Mouse (Mus musculus): Measurements from ENCODE around the gene Nfatc4. TPM values are rescaled to one million over a fixed set of nuclear protein-coding genes. Genes with fewer than 3 reads are reported as not detected.

Gene Nfatc4
- total and polyA plus RNA-seq, 3 experiments, result 0.71 TPM; not detected in 2

DNA sequence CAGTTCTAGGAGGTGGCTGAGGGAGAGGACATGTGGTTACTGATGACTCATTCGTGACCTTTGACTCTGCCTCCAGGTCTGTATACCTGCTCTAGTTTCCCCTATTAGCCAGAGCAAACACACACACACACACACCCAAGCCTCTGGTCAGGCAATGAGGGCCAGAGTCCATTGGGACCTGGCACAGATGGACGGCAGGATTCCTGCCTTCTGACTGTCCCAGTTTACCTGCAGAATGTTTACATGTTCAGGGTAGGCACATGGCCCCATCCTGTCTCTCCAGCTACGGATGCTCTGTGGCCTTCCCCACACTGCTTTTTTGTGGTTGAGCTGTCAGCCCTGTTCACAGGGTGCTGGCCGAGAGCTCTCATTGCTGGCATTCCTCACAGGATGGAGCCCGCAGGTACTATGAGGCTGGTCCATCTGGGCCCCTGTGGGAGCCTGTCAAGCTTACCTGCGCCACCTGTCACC is 59.3 kb downstream of the Nfatc4 start:
- peaks cover 17% of the 10 kb centered on the region for H3K36me3 ChIP-seq (replicated peaks)
- no peaks in the 10 kb centered on the region for H3K9me3 ChIP-seq (replicated peaks)
- H3K27me3 ChIP-seq (ENCODE audit: insufficient read depth, low read length), result peaks cover 10% of the 10 kb centered on the region
- no peak for ATAC-seq (ENCODE audit: extremely low read depth, insufficient number of reproducible peaks, low FRiP score, poor library complexity, severe bottlenecking)
- no peak for DNase-seq (ENCODE audit: low spot score)
- TF ChIP-seq CTCF (IDR thresholded peaks at IDR 0.05; ENCODE audit: low read depth, low read length), result no peak
- TF ChIP-seq POLR2AphosphoS5 (IDR thresholded peaks at IDR 0.05; ENCODE audit: insufficient replicate concordance, low read depth, low read length), result no peak
- no peak for TF ChIP-seq GATA2 (IDR thresholded peaks at IDR 0.05; ENCODE audit: borderline replicate concordance, low read depth, low read length)
- TF ChIP-seq TAL1 (conservative IDR thresholded peaks at IDR 0.05; ENCODE audit: low read depth, low read length), result no peak
- TF ChIP-seq GATA1 (IDR thresholded peaks at IDR 0.05; ENCODE audit: borderline replicate concordance, low read length), result no peak
- H3K4me3 ChIP-seq (ENCODE audit: low read depth, low read length), result no peak overlapping the region
- peaks cover 70% of the 10 kb centered on the region for H3K4me1 ChIP-seq (ENCODE audit: insufficient read depth, low read depth, low read length)

DNA sequence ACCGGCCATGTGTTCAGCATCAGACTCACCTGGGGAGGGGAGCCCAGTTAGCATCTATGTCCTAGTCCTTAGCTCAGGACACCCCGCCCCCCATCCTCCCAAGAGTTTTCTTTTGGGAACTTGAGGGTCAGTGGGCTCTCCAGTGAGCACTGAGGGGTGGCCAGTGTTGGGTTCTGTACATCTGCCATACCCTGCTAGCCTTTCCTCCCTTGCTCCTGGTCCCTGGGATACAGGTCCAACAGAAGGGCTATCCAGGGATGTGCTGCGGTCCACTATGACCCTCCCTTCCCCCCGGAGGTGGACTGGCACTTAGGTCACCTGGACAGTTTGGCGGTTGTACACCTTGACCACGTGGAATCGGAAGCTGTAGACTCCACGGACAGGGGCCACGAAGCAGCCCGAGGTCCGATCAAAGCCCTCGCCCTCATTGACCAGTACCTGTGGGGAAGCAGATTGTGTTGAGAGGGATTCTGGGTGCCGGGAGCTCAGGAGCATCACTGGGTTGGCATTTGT is 60.3 kb downstream of the Nfatc4 start:
- no peak for ATAC-seq (ENCODE audit: extremely low read depth, insufficient number of reproducible peaks, low FRiP score, poor library complexity, severe bottlenecking)
- H3K4me1 ChIP-seq (ENCODE audit: insufficient read depth, low read depth, low read length), result peaks cover 76% of the 10 kb centered on the region
- H3K36me3 ChIP-seq (replicated peaks), result peaks cover 27% of the 10 kb centered on the region
- H3K9me3 ChIP-seq (replicated peaks), result no peaks in the 10 kb centered on the region
- TF ChIP-seq TAL1 (conservative IDR thresholded peaks at IDR 0.05; ENCODE audit: low read depth, low read length) (no peak), GATA2 (IDR thresholded peaks at IDR 0.05; ENCODE audit: borderline replicate concordance, low read depth, low read length) (no peak), GATA1 (IDR thresholded peaks at IDR 0.05; ENCODE audit: borderline replicate concordance, low read length) (no peak), CTCF (IDR thresholded peaks at IDR 0.05; ENCODE audit: low read depth, low read length) (no peak), POLR2AphosphoS5 (IDR thresholded peaks at IDR 0.05; ENCODE audit: insufficient replicate concordance, low read depth, low read length) (no peak)
- H3K4me3 ChIP-seq (ENCODE audit: low read depth, low read length), result no peak overlapping the region
- DNase-seq (ENCODE audit: low spot score), result no peak
- peaks cover 2% of the 10 kb centered on the region; the same call in 1 of the 2 replicates for H3K27me3 ChIP-seq (ENCODE audit: insufficient read depth, low read length)

Other genes with a start within 250 kb of the Nfatc4 start
Only the 20 nearest of the 34 such genes appear.
- 4.0 and 4.2 TPM in 2 replicates for gene Tssk4, start 173.0 kb upstream of the Nfatc4 start, total RNA-seq (2014; fragmentation: Nextera tagmentation)
- gene Tssk4, start 173.0 kb upstream of the Nfatc4 start, total RNA-seq (2017), result 1.9 and 2.3 TPM in 2 replicates
- gene Tssk4, start 173.0 kb upstream of the Nfatc4 start, polyA plus RNA-seq (2012), result 0.17 and 0.26 TPM in 2 replicates
- gene Mdp1, start 162.6 kb upstream of the Nfatc4 start, total RNA-seq (2014; fragmentation: Nextera tagmentation), result 18.4 and 28.0 TPM in 2 replicates
- 45.8 and 46.5 TPM in 2 replicates for gene Mdp1, start 162.6 kb upstream of the Nfatc4 start, total RNA-seq (2017)
- gene Mdp1, start 162.6 kb upstream of the Nfatc4 start, polyA plus RNA-seq (2012), result 9.4 and 12.2 TPM in 2 replicates
- gene Gmpr2, start 151.2 kb upstream of the Nfatc4 start, total RNA-seq (2014; fragmentation: Nextera tagmentation), result 27.7 and 30.8 TPM in 2 replicates
- gene Gmpr2, start 151.2 kb upstream of the Nfatc4 start, total RNA-seq (2017), result 40.5 and 42.7 TPM in 2 replicates
- 20.0 and 24.7 TPM in 2 replicates for gene Gmpr2, start 151.2 kb upstream of the Nfatc4 start, polyA plus RNA-seq (2012)
- gene Nedd8, start 151.0 kb upstream of the Nfatc4 start, total RNA-seq (2014; fragmentation: Nextera tagmentation), result 234 and 266 TPM in 2 replicates
- 488 and 566 TPM in 2 replicates for gene Nedd8, start 151.0 kb upstream of the Nfatc4 start, total RNA-seq (2017)
- 112 and 128 TPM in 2 replicates for gene Nedd8, start 151.0 kb upstream of the Nfatc4 start, polyA plus RNA-seq (2012)
- gene Tinf2, start 141.3 kb upstream of the Nfatc4 start, total RNA-seq (2014; fragmentation: Nextera tagmentation), result 51.4 and 55.1 TPM in 2 replicates
- gene Tinf2, start 141.3 kb upstream of the Nfatc4 start, total RNA-seq (2017), result 42.4 and 42.7 TPM in 2 replicates
- gene Tinf2, start 141.3 kb upstream of the Nfatc4 start, polyA plus RNA-seq (2012), result 41.7 and 44.2 TPM in 2 replicates
- 10.5 and 11.5 TPM in 2 replicates for gene Tgm1, start 109.2 kb upstream of the Nfatc4 start, total RNA-seq (2014; fragmentation: Nextera tagmentation)
- 11.7 and 13.1 TPM in 2 replicates for gene Tgm1, start 109.2 kb upstream of the Nfatc4 start, total RNA-seq (2017)
- 26.6 and 31.1 TPM in 2 replicates for gene Tgm1, start 109.2 kb upstream of the Nfatc4 start, polyA plus RNA-seq (2012)
- 11.9 and 12.4 TPM in 2 replicates for gene Rabggta, start 100.9 kb upstream of the Nfatc4 start, total RNA-seq (2014; fragmentation: Nextera tagmentation)
- 15.2 and 17.3 TPM in 2 replicates for gene Rabggta, start 100.9 kb upstream of the Nfatc4 start, total RNA-seq (2017)
- 19.3 and 27.6 TPM in 2 replicates for gene Rabggta, start 100.9 kb upstream of the Nfatc4 start, polyA plus RNA-seq (2012)
- gene Dhrs1, start 77.5 kb upstream of the Nfatc4 start, total RNA-seq (2014; fragmentation: Nextera tagmentation), result 67.7 and 86.7 TPM in 2 replicates
- 39.3 and 57.2 TPM in 2 replicates for gene Dhrs1, start 77.5 kb upstream of the Nfatc4 start, total RNA-seq (2017)
- gene Dhrs1, start 77.5 kb upstream of the Nfatc4 start, polyA plus RNA-seq (2012), result 4.2 and 6.5 TPM in 2 replicates
- 23.0 and 32.6 TPM in 2 replicates for gene Nop9, start 77.5 kb upstream of the Nfatc4 start, total RNA-seq (2014; fragmentation: Nextera tagmentation)
- 22.3 and 23.5 TPM in 2 replicates for gene Nop9, start 77.5 kb upstream of the Nfatc4 start, total RNA-seq (2017)
- 45.5 and 56.5 TPM in 2 replicates for gene Nop9, start 77.5 kb upstream of the Nfatc4 start, polyA plus RNA-seq (2012)
- gene Cideb, start 64.7 kb upstream of the Nfatc4 start, total RNA-seq (2014; fragmentation: Nextera tagmentation), result not detected in 2 replicates
- 0.38 TPM in 1 of 2 replicates, not detected in the other for gene Cideb, start 64.7 kb upstream of the Nfatc4 start, total RNA-seq (2017)
- gene Cideb, start 64.7 kb upstream of the Nfatc4 start, polyA plus RNA-seq (2012), result not detected in 2 replicates
- gene Ltb4r2, start 61.7 kb upstream of the Nfatc4 start, total RNA-seq (2014; fragmentation: Nextera tagmentation), result 0.44 TPM in 1 of 2 replicates, not detected in the other
- gene Ltb4r2, start 61.7 kb upstream of the Nfatc4 start, total RNA-seq (2017), result 0.11 and 0.12 TPM in 2 replicates
- gene Ltb4r2, start 61.7 kb upstream of the Nfatc4 start, polyA plus RNA-seq (2012), result 0.12 TPM in 1 of 2 replicates, not detected in the other
- gene Ltb4r1, start 57.2 kb upstream of the Nfatc4 start, total RNA-seq (2014; fragmentation: Nextera tagmentation), result 0.53 TPM in 1 of 2 replicates, not detected in the other
- gene Ltb4r1, start 57.2 kb upstream of the Nfatc4 start, total RNA-seq (2017), result 0.11 and 0.17 TPM in 2 replicates
- gene Ltb4r1, start 57.2 kb upstream of the Nfatc4 start, polyA plus RNA-seq (2012), result 1.0 and 1.2 TPM in 2 replicates
- not detected in 2 replicates for gene Adcy4, start 39.0 kb upstream of the Nfatc4 start, total RNA-seq (2014; fragmentation: Nextera tagmentation)
- gene Adcy4, start 39.0 kb upstream of the Nfatc4 start, total RNA-seq (2017), result 0.16 TPM in 1 of 2 replicates, not detected in the other
- 0.03 and 0.05 TPM in 2 replicates for gene Adcy4, start 39.0 kb upstream of the Nfatc4 start, polyA plus RNA-seq (2012)
- 0.53 TPM in 1 of 2 replicates, not detected in the other for gene Ripk3, start 34.3 kb upstream of the Nfatc4 start, total RNA-seq (2014; fragmentation: Nextera tagmentation)
- gene Ripk3, start 34.3 kb upstream of the Nfatc4 start, total RNA-seq (2017), result 0.23 and 0.27 TPM in 2 replicates
- 0.29 and 0.51 TPM in 2 replicates for gene Ripk3, start 34.3 kb upstream of the Nfatc4 start, polyA plus RNA-seq (2012)
- gene Nynrin, start 30.9 kb downstream of the Nfatc4 start, total RNA-seq (2014; fragmentation: Nextera tagmentation), result 4.5 and 5.6 TPM in 2 replicates
- gene Nynrin, start 30.9 kb downstream of the Nfatc4 start, total RNA-seq (2017), result 3.0 TPM in 2 replicates
- gene Nynrin, start 30.9 kb downstream of the Nfatc4 start, polyA plus RNA-seq (2012), result 3.7 and 4.2 TPM in 2 replicates
- gene Cbln3, start 61.2 kb downstream of the Nfatc4 start, total RNA-seq (2014; fragmentation: Nextera tagmentation), result 0.53 TPM in 1 of 2 replicates, not detected in the other
- 0.58 and 0.66 TPM in 2 replicates for gene Cbln3, start 61.2 kb downstream of the Nfatc4 start, total RNA-seq (2017)
- gene Cbln3, start 61.2 kb downstream of the Nfatc4 start, polyA plus RNA-seq (2012), result 0.20 and 0.35 TPM in 2 replicates
- 25.6 and 29.4 TPM in 2 replicates for gene Khnyn, start 61.8 kb downstream of the Nfatc4 start, total RNA-seq (2014; fragmentation: Nextera tagmentation)
- 75.1 and 81.7 TPM in 2 replicates for gene Khnyn, start 61.8 kb downstream of the Nfatc4 start, total RNA-seq (2017)
- 12.6 and 15.5 TPM in 2 replicates for gene Khnyn, start 61.8 kb downstream of the Nfatc4 start, polyA plus RNA-seq (2012)
- gene Sdr39u1, start 77.1 kb downstream of the Nfatc4 start, total RNA-seq (2014; fragmentation: Nextera tagmentation), result not detected in 2 replicates
- 2.2 and 2.8 TPM in 2 replicates for gene Sdr39u1, start 77.1 kb downstream of the Nfatc4 start, total RNA-seq (2017)
- not detected in 2 replicates for gene Sdr39u1, start 77.1 kb downstream of the Nfatc4 start, polyA plus RNA-seq (2012)
- gene Cma1, start 121.5 kb downstream of the Nfatc4 start, total RNA-seq (2014; fragmentation: Nextera tagmentation), result not detected in 2 replicates
- gene Cma1, start 121.5 kb downstream of the Nfatc4 start, total RNA-seq (2017), result 194 and 209 TPM in 2 replicates
- not detected in 2 replicates for gene Cma1, start 121.5 kb downstream of the Nfatc4 start, polyA plus RNA-seq (2012)
- gene Cma2, start 127.8 kb downstream of the Nfatc4 start, total RNA-seq (2014; fragmentation: Nextera tagmentation), result not detected in 2 replicates
- 0.87 and 1.2 TPM in 2 replicates for gene Cma2, start 127.8 kb downstream of the Nfatc4 start, total RNA-seq (2017)
- not detected in 2 replicates for gene Cma2, start 127.8 kb downstream of the Nfatc4 start, polyA plus RNA-seq (2012)

Measured in G1E (cell line).